ENCODE assay signal across 14 mouse cellular contexts in the genomic region with DNA sequence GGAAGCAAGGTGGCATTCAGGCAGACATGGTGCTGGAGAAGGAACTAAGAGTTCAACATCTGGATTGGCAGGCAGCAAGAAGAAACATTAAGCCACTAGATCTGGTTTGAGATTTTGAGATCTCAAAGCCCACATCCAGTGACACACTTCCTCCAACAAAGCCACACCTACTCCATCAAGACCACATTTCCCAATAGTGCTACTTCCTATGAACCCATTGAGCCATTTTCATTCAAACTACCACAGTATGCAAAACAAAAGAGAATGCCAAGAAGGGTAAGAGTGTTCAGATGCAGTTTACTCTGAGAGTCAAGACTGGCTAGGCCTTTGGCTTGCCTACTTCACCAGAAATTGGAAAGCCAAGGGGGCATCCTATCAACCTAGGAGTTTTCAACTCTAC.
"Had no signal": no experiment of that assay in that cellular context is flagged by ENCODE, and none has a peak within 500 bp of the region (broad histone marks: within the 10 kb centered on the region; RNA-seq: fewer than 3 reads in every experiment).

No protein-coding gene starts in this region.

- ATAC-seq: liver, embryonic 12.5 days; midbrain, embryonic 13.5 days; midbrain, embryonic 16.5 days had no signal

- DNase-seq: kidney, adult 11 months; kidney, postnatal 25 days; layer of hippocampus, adult 9-11 months; liver; lung, adult 18-20 months; lung, postnatal 10 days; lung, postnatal 36 days; right cerebral cortex, adult 18-20 months; right cerebral cortex, postnatal 14 days; right cerebral cortex, postnatal 4 days; thymus, postnatal 25 days had no signal
